Mouse (Mus musculus): Measurements from ENCODE around the gene Pip4k2b. TPM values are rescaled to one million over a fixed set of nuclear protein-coding genes. Genes with fewer than 3 reads are reported as not detected.
"Not testable (repeated sequence)": the region's sequence is repeated elsewhere in the genome, so short reads cannot be mapped to it uniquely, and the experiment has no call there.

Pip4k2b gene
- total RNA-seq (2014; fragmentation: Nextera tagmentation) (23.4 and 28.1 TPM in 2 replicates), total RNA-seq (2017) (16.6 and 20.8 TPM in 2 replicates)

GRCm38 (mm10) chr11:97744063-97744717, at the start of gene Pip4k2b:
TSS of gene Pip4k2b (minus strand) at chr11:97744704.
- peak; percentile 15; the same call in 1 of the 2 replicates for ATAC-seq (replicated peaks; ENCODE audit: poor library complexity, severe bottlenecking)

- ATAC-seq (replicated peaks; ENCODE audit: poor library complexity, severe bottlenecking): peak; percentile 42; the same call in 1 of the 2 replicates
Measured at GRCm38 (mm10) chr11:97793165-97793564, 48.7 kb upstream of the Pip4k2b start.

GRCm38 (mm10) chr11:97790778-97791438, 46.4 kb upstream of the Pip4k2b start:
- ATAC-seq (replicated peaks; ENCODE audit: poor library complexity, severe bottlenecking): not testable (repeated sequence)

GRCm38 (mm10) chr11:97789727-97790126, 45.2 kb upstream of the Pip4k2b start:
- no peak for ATAC-seq (replicated peaks; ENCODE audit: poor library complexity, severe bottlenecking)

GRCm38 (mm10) chr11:97787961-97788360, 43.5 kb upstream of the Pip4k2b start:
- no peak for ATAC-seq (replicated peaks; ENCODE audit: poor library complexity, severe bottlenecking)

- peak; percentile 30 for ATAC-seq (replicated peaks; ENCODE audit: poor library complexity, severe bottlenecking)
Measured at GRCm38 (mm10) chr11:97782564-97782895, 38.0 kb upstream of the Pip4k2b start.

GRCm38 (mm10) chr11:97781832-97782563, 37.5 kb upstream of the Pip4k2b start, which contains the start of gene Rpl23:
TSS of gene Rpl23 (minus strand) at chr11:97782437.
- peak; percentile 97 for ATAC-seq (replicated peaks; ENCODE audit: poor library complexity, severe bottlenecking)

GRCm38 (mm10) chr11:97781478-97781831, 37.0 kb upstream of the Pip4k2b start:
- no peak for ATAC-seq (replicated peaks; ENCODE audit: poor library complexity, severe bottlenecking)

- no peak for ATAC-seq (replicated peaks; ENCODE audit: poor library complexity, severe bottlenecking)
Measured at GRCm38 (mm10) chr11:97779968-97780701, 35.6 kb upstream of the Pip4k2b start.

GRCm38 (mm10) chr11:97778918-97779317, 34.4 kb upstream of the Pip4k2b start:
- ATAC-seq (replicated peaks; ENCODE audit: poor library complexity, severe bottlenecking): no peak

GRCm38 (mm10) chr11:97777129-97777529, 32.6 kb upstream of the Pip4k2b start:
- no peak for ATAC-seq (replicated peaks; ENCODE audit: poor library complexity, severe bottlenecking)

- ATAC-seq (replicated peaks; ENCODE audit: poor library complexity, severe bottlenecking): no peak
Measured at GRCm38 (mm10) chr11:97776497-97777128, 32.1 kb upstream of the Pip4k2b start.

GRCm38 (mm10) chr11:97775808-97776496, 31.4 kb upstream of the Pip4k2b start, which contains the start of gene 1700001P01Rik:
TSS of gene 1700001P01Rik (minus strand) at chr11:97775918.
- ATAC-seq (replicated peaks; ENCODE audit: poor library complexity, severe bottlenecking): no peak

GRCm38 (mm10) chr11:97775186-97775585, 30.7 kb upstream of the Pip4k2b start:
- ATAC-seq (replicated peaks; ENCODE audit: poor library complexity, severe bottlenecking): no peak

- peak; percentile 34 for ATAC-seq (replicated peaks; ENCODE audit: poor library complexity, severe bottlenecking)
Measured at GRCm38 (mm10) chr11:97771410-97771809, 26.9 kb upstream of the Pip4k2b start.

GRCm38 (mm10) chr11:97769704-97770103, 25.2 kb upstream of the Pip4k2b start:
- ATAC-seq (replicated peaks; ENCODE audit: poor library complexity, severe bottlenecking): no peak

GRCm38 (mm10) chr11:97766154-97766881, 21.8 kb upstream of the Pip4k2b start, which contains the start of gene Cwc25:
TSS of gene Cwc25 (minus strand) at chr11:97766556.
- ATAC-seq (replicated peaks; ENCODE audit: poor library complexity, severe bottlenecking): peak; percentile 97

GRCm38 (mm10) chr11:97761638-97762037, 17.1 kb upstream of the Pip4k2b start:
- ATAC-seq (replicated peaks; ENCODE audit: poor library complexity, severe bottlenecking): no peak

GRCm38 (mm10) chr11:97758942-97759341, 14.4 kb upstream of the Pip4k2b start:
- no peak for ATAC-seq (replicated peaks; ENCODE audit: poor library complexity, severe bottlenecking)
